Mouse (Mus musculus) embryonic facial prominence, embryonic 10.5 days (tissue): ENCODE data around the gene Hic2. TPM values are rescaled to one million over a fixed set of nuclear protein-coding genes. Genes with fewer than 3 reads are reported as not detected.

Source experiments
- DNase-seq: peaks from one replicate; pipeline ENCODE4 v3.0.0-alpha.2; 2017; ENCODE audit warnings: low spot score
- H3K27ac ChIP-seq: fragments of 300-500 bp; sonication (generic); replicated peaks from 2 replicates; pipeline ENCODE4 v1.5.1; 2016; ENCODE audit warnings: mild to moderate bottlenecking
- H3K27me3 ChIP-seq: fragments of 300-500 bp; sonication (generic); replicated peaks from 2 replicates; pipeline ENCODE4 v1.6.1; 2016; ENCODE audit warnings: low read depth, mild to moderate bottlenecking; ENCODE audit not compliant: poor library complexity, severe bottlenecking
- H3K36me3 ChIP-seq: fragments of 300-500 bp; sonication (generic); replicated peaks from 2 replicates; pipeline ENCODE4 v1.6.1; 2016; ENCODE audit warnings: mild to moderate bottlenecking, moderate library complexity
- H3K4me1 ChIP-seq: fragments of 300-500 bp; sonication (generic); 2 replicates; pipeline ENCODE4 v1.6.1; 2016
- H3K4me3 ChIP-seq: fragments of 300-500 bp; sonication (generic); 2 replicates; pipeline ENCODE4 v1.5.1; 2016; ENCODE audit warnings: mild to moderate bottlenecking, moderate library complexity
- H3K9me3 ChIP-seq: fragments of 300-500 bp; sonication (generic); 2 replicates; pipeline ENCODE4 v1.6.1; 2016; ENCODE audit warnings: mild to moderate bottlenecking
- WGBS: fragments of 180-500 bp; shearing (Covaris S2); methylation state at CpG from one replicate; pipeline ENCODE4 v1.1.7; 2016; 5-methylcytosine and 5-hydroxymethylcytosine counted together
- polyA plus RNA-seq: library from polyadenylated mRNA; unstranded; fragments of >200 nt; fragmentation: Nextera tagmentation; extraction: Ambion mirVana; gene quantifications from 2 replicates; pipeline ENCODE4 v1.2.1, GENCODE M21; 2016

Hic2 gene
- polyA plus RNA-seq, 1 experiment from 2014 or later, result 17.1 TPM

- WGBS, result 87% methylated on average over 3 of the region's 3 CpGs
- Histone ChIP-seq H3K9me3 (peaks cover 10% of the 10 kb centered on the region; the same call in 1 of the 2 replicates), H3K27ac (no peak overlapping the region), H3K27me3 (no peaks in the 10 kb centered on the region), H3K36me3 (peaks cover 17% of the 10 kb centered on the region), H3K4me1 (no peaks in the 10 kb centered on the region), H3K4me3 (no peak overlapping the region)
- no peak for DNase-seq
Observed at GRCm38 (mm10) chr16:17266113-17266512, 32.7 kb downstream of the Hic2 start.

- Histone ChIP-seq H3K9me3 (peaks cover 11% of the 10 kb centered on the region; the same call in 1 of the 2 replicates), H3K27me3 (no peaks in the 10 kb centered on the region), H3K36me3 (peaks cover 1% of the 10 kb centered on the region), H3K27ac (no peak overlapping the region), H3K4me1 (no peaks in the 10 kb centered on the region), H3K4me3 (no peak overlapping the region)
- DNase-seq, result no peak
- WGBS, result 78% methylated on average over 5 of the region's 5 CpGs
Observed at GRCm38 (mm10) chr16:17267937-17268336, 34.6 kb downstream of the Hic2 start.

- 89% methylated on average over 5 of the region's 5 CpGs for WGBS
- Histone ChIP-seq H3K27me3 (no peaks in the 10 kb centered on the region), H3K9me3 (peaks cover 11% of the 10 kb centered on the region; the same call in 1 of the 2 replicates), H3K27ac (no peak overlapping the region), H3K36me3 (no peaks in the 10 kb centered on the region), H3K4me1 (no peaks in the 10 kb centered on the region), H3K4me3 (no peak overlapping the region)
- no peak for DNase-seq
Observed at GRCm38 (mm10) chr16:17269872-17270271, 36.5 kb downstream of the Hic2 start.

- peaks cover 11% of the 10 kb centered on the region; the same call in 1 of the 2 replicates for H3K9me3 ChIP-seq
- DNase-seq, result no peak
- H3K36me3 ChIP-seq, result no peaks in the 10 kb centered on the region
- no peak overlapping the region for H3K27ac ChIP-seq
- peaks cover 1% of the 10 kb centered on the region for H3K4me1 ChIP-seq
- no peak overlapping the region for H3K4me3 ChIP-seq
- no peaks in the 10 kb centered on the region for H3K27me3 ChIP-seq
- WGBS, result 77% methylated on average over 4 of the region's 4 CpGs
Observed at GRCm38 (mm10) chr16:17271124-17271523, 37.8 kb downstream of the Hic2 start.

GRCm38 (mm10) chr16:17271856-17272255 lies 38.5 kb downstream of the Hic2 start:
- DNase-seq, result no peak
- peaks cover 5% of the 10 kb centered on the region for H3K27me3 ChIP-seq
- WGBS, result 80% methylated on average over 6 of the region's 6 CpGs
- no peaks in the 10 kb centered on the region for H3K36me3 ChIP-seq
- no peak overlapping the region for H3K27ac ChIP-seq
- H3K9me3 ChIP-seq, result peaks cover 11% of the 10 kb centered on the region; the same call in 1 of the 2 replicates
- no peak overlapping the region for H3K4me3 ChIP-seq
- H3K4me1 ChIP-seq, result peaks cover 9% of the 10 kb centered on the region

GRCm38 (mm10) chr16:17275721-17276120 lies 42.3 kb downstream of the Hic2 start, which contains the start of gene Tmem191c:
Gene Tmem191c (plus strand): TSS chr16:17276077.
- 57% methylated on average over 7 of the region's 7 CpGs for WGBS
- peak within 1 kb of the TSS; percentile 70 for H3K4me3 ChIP-seq
- H3K27ac ChIP-seq, result peak within 1 kb of the TSS; percentile 72
- H3K4me1 ChIP-seq, result peaks cover 23% of the 10 kb centered on the region
- peaks cover 16% of the 10 kb centered on the region for H3K36me3 ChIP-seq
- DNase-seq, result no peak
- H3K9me3 ChIP-seq, result peaks cover 5% of the 10 kb centered on the region; the same call in 1 of the 2 replicates
- peaks cover 38% of the 10 kb centered on the region for H3K27me3 ChIP-seq

GRCm38 (mm10) chr16:17276164-17277151 lies 43.1 kb downstream of the Hic2 start:
- Histone ChIP-seq H3K27ac (peak overlapping the region; percentile 72), H3K36me3 (peaks cover 24% of the 10 kb centered on the region), H3K9me3 (no peaks in the 10 kb centered on the region), H3K4me3 (peak overlapping the region; percentile 70), H3K4me1 (peaks cover 23% of the 10 kb centered on the region), H3K27me3 (peaks cover 38% of the 10 kb centered on the region)
- under 1% methylated on average over 62 of the region's 62 CpGs for WGBS
- DNase-seq, result peak; percentile 94

GRCm38 (mm10) chr16:17277342-17278211 lies 44.2 kb downstream of the Hic2 start:
- Histone ChIP-seq H3K9me3 (no peaks in the 10 kb centered on the region), H3K4me3 (peak overlapping the region; percentile 70), H3K27ac (no peak overlapping the region), H3K36me3 (peaks cover 35% of the 10 kb centered on the region), H3K4me1 (peaks cover 23% of the 10 kb centered on the region), H3K27me3 (peaks cover 38% of the 10 kb centered on the region)
- WGBS, result 3% methylated on average over 61 of the region's 61 CpGs
- peak; percentile 65 for DNase-seq

GRCm38 (mm10) chr16:17280471-17280870 lies 47.1 kb downstream of the Hic2 start:
- Histone ChIP-seq H3K4me1 (peaks cover 23% of the 10 kb centered on the region), H3K36me3 (peaks cover 63% of the 10 kb centered on the region), H3K9me3 (no peaks in the 10 kb centered on the region), H3K4me3 (no peak overlapping the region), H3K27ac (no peak overlapping the region), H3K27me3 (peaks cover 38% of the 10 kb centered on the region)
- no peak for DNase-seq
- WGBS, result 90% methylated on average over 11 of the region's 11 CpGs

- no peak for DNase-seq
- Histone ChIP-seq H3K27ac (no peak overlapping the region), H3K27me3 (peaks cover 19% of the 10 kb centered on the region), H3K4me3 (no peak overlapping the region), H3K4me1 (peaks cover 1% of the 10 kb centered on the region), H3K9me3 (no peaks in the 10 kb centered on the region), H3K36me3 (peaks cover 80% of the 10 kb centered on the region)
- WGBS, result 85% methylated on average over 6 of the region's 6 CpGs
Observed at GRCm38 (mm10) chr16:17283151-17283550, 49.8 kb downstream of the Hic2 start.

GRCm38 (mm10) chr16:17287103-17287502 lies 53.7 kb downstream of the Hic2 start:
- H3K27me3 ChIP-seq, result no peaks in the 10 kb centered on the region
- H3K27ac ChIP-seq, result no peak overlapping the region
- H3K9me3 ChIP-seq, result no peaks in the 10 kb centered on the region
- no peak overlapping the region for H3K4me3 ChIP-seq
- peaks cover 74% of the 10 kb centered on the region for H3K36me3 ChIP-seq
- 90% methylated on average over 2 of the region's 2 CpGs for WGBS
- H3K4me1 ChIP-seq, result no peaks in the 10 kb centered on the region
- no peak for DNase-seq

- Histone ChIP-seq H3K4me3 (no peak overlapping the region), H3K36me3 (peaks cover 62% of the 10 kb centered on the region), H3K27ac (no peak overlapping the region), H3K9me3 (no peaks in the 10 kb centered on the region), H3K4me1 (no peaks in the 10 kb centered on the region), H3K27me3 (no peaks in the 10 kb centered on the region)
- WGBS, result 91% methylated on average over 2 of the region's 2 CpGs
- DNase-seq, result no peak
Observed at GRCm38 (mm10) chr16:17291016-17291415, 57.6 kb downstream of the Hic2 start.
